Mouse (Mus musculus): ENCODE results near the gene Hoxb8.

Gene Hoxb8

GRCm38 (mm10) chr11:96320688-96321087 is 39.0 kb downstream of the Hoxb8 start:
- in situ Hi-C loops (cut with MboI; ENCODE audit: low pct_unique_long_range_greater_than_20kb in 1 of 2, low sequenced_read_pairs in 2 of 2, unreplicated experiment in 1 of 2) = loop anchor here (10.0 to 25.0 kb wide), 2 partner anchors 146 to 542 kb away; no protein-coding TSS in a partner anchor

GRCm38 (mm10) chr11:96321846-96322245 is 40.1 kb downstream of the Hoxb8 start:
- in situ Hi-C loops (cut with MboI; ENCODE audit: low pct_unique_long_range_greater_than_20kb in 1 of 2, low sequenced_read_pairs in 2 of 2, unreplicated experiment in 1 of 2) = loop anchor here (10.0 to 25.0 kb wide), 2 partner anchors 147 to 540 kb away; no protein-coding TSS in a partner anchor

- in situ Hi-C loops (cut with MboI; ENCODE audit: low pct_unique_long_range_greater_than_20kb in 1 of 2, low sequenced_read_pairs in 2 of 2, unreplicated experiment in 1 of 2) = loop anchor here (10.0 to 25.0 kb wide), 2 partner anchors 148 to 540 kb away; no protein-coding TSS in a partner anchor
Measured at GRCm38 (mm10) chr11:96322738-96323137, 41.0 kb downstream of the Hoxb8 start.

GRCm38 (mm10) chr11:96323154-96323553 is 41.4 kb downstream of the Hoxb8 start, which contains the start of gene Hoxb3:
TSS of gene Hoxb3 (plus strand) at chr11:96323326.
- in situ Hi-C loops (cut with MboI; ENCODE audit: low pct_unique_long_range_greater_than_20kb in 1 of 2, low sequenced_read_pairs in 2 of 2, unreplicated experiment in 1 of 2) = loop anchor here (10.0 to 25.0 kb wide), 2 partner anchors 148 to 539 kb away; no protein-coding TSS in a partner anchor

- in situ Hi-C loops (cut with MboI; ENCODE audit: low pct_unique_long_range_greater_than_20kb in 1 of 2, low sequenced_read_pairs in 2 of 2, unreplicated experiment in 1 of 2) = loop anchor here (10.0 to 25.0 kb wide), 2 partner anchors 149 to 538 kb away; no protein-coding TSS in a partner anchor
Measured at GRCm38 (mm10) chr11:96324125-96324524, 42.4 kb downstream of the Hoxb8 start.

GRCm38 (mm10) chr11:96324965-96325364 is 43.3 kb downstream of the Hoxb8 start:
- in situ Hi-C loops (cut with MboI; ENCODE audit: low pct_unique_long_range_greater_than_20kb in 1 of 2, low sequenced_read_pairs in 2 of 2, unreplicated experiment in 1 of 2) = loop anchor here (10.0 to 25.0 kb wide), 3 partner anchors 150 to 687 kb away; partner anchors contain the start of gene Sp6 (in 1 of the 2)

GRCm38 (mm10) chr11:96325747-96326212 is 44.1 kb downstream of the Hoxb8 start:
- in situ Hi-C loops (cut with MboI; ENCODE audit: low pct_unique_long_range_greater_than_20kb in 1 of 2, low sequenced_read_pairs in 2 of 2, unreplicated experiment in 1 of 2) = loop anchor here in 1 of 2 experiments (10.0 to 25.0 kb wide), 2 partner anchors 151 to 687 kb away; partner anchors contain the start of gene Sp6

GRCm38 (mm10) chr11:96326705-96327104 is 45.0 kb downstream of the Hoxb8 start:
- in situ Hi-C loops (cut with MboI; ENCODE audit: low pct_unique_long_range_greater_than_20kb in 1 of 2, low sequenced_read_pairs in 2 of 2, unreplicated experiment in 1 of 2) = loop anchor here in 1 of 2 experiments (10.0 to 25.0 kb wide), 2 partner anchors 152 to 686 kb away; partner anchors contain the start of gene Sp6

GRCm38 (mm10) chr11:96327122-96327521 is 45.4 kb downstream of the Hoxb8 start:
- in situ Hi-C loops (cut with MboI; ENCODE audit: low pct_unique_long_range_greater_than_20kb in 1 of 2, low sequenced_read_pairs in 2 of 2, unreplicated experiment in 1 of 2) = loop anchor here in 1 of 2 experiments (10.0 to 25.0 kb wide), 2 partner anchors 152 to 685 kb away; partner anchors contain the start of gene Sp6

GRCm38 (mm10) chr11:96327750-96328149 is 46.0 kb downstream of the Hoxb8 start:
- in situ Hi-C loops (cut with MboI; ENCODE audit: low pct_unique_long_range_greater_than_20kb in 1 of 2, low sequenced_read_pairs in 2 of 2, unreplicated experiment in 1 of 2) = loop anchor here in 1 of 2 experiments (10.0 to 25.0 kb wide), 2 partner anchors 153 to 685 kb away; partner anchors contain the start of gene Sp6

- in situ Hi-C loops (cut with MboI; ENCODE audit: low pct_unique_long_range_greater_than_20kb in 1 of 2, low sequenced_read_pairs in 2 of 2, unreplicated experiment in 1 of 2) = loop anchor here in 1 of 2 experiments (10.0 to 25.0 kb wide), 2 partner anchors 154 to 684 kb away; partner anchors contain the start of gene Sp6
Measured at GRCm38 (mm10) chr11:96328605-96329004, 46.9 kb downstream of the Hoxb8 start.

- in situ Hi-C loops (cut with MboI; ENCODE audit: low pct_unique_long_range_greater_than_20kb in 1 of 2, low sequenced_read_pairs in 2 of 2, unreplicated experiment in 1 of 2) = loop anchor here in 1 of 2 experiments (25.0 kb wide), 1 partner anchor 680 kb away; the partner anchor contains the start of gene Sp6
Measured at GRCm38 (mm10) chr11:96332105-96332504, 50.4 kb downstream of the Hoxb8 start.

GRCm38 (mm10) chr11:96332618-96333032 is 50.9 kb downstream of the Hoxb8 start:
- in situ Hi-C loops (cut with MboI; ENCODE audit: low pct_unique_long_range_greater_than_20kb in 1 of 2, low sequenced_read_pairs in 2 of 2, unreplicated experiment in 1 of 2) = loop anchor here in 1 of 2 experiments (25.0 kb wide), 1 partner anchor 680 kb away; the partner anchor contains the start of gene Sp6

GRCm38 (mm10) chr11:96333241-96334001 is 51.7 kb downstream of the Hoxb8 start:
- in situ Hi-C loops (cut with MboI; ENCODE audit: low pct_unique_long_range_greater_than_20kb in 1 of 2, low sequenced_read_pairs in 2 of 2, unreplicated experiment in 1 of 2) = loop anchor here in 1 of 2 experiments (25.0 kb wide), 1 partner anchor 679 kb away; the partner anchor contains the start of gene Sp6

GRCm38 (mm10) chr11:96334002-96334364 is 52.3 kb downstream of the Hoxb8 start:
- in situ Hi-C loops (cut with MboI; ENCODE audit: low pct_unique_long_range_greater_than_20kb in 1 of 2, low sequenced_read_pairs in 2 of 2, unreplicated experiment in 1 of 2) = loop anchor here in 1 of 2 experiments (25.0 kb wide), 1 partner anchor 678 kb away; the partner anchor contains the start of gene Sp6

Data from mouse embryonic stem cell (cell line).